Mouse (Mus musculus) layer of hippocampus, postnatal 10 days (tissue): ENCODE data around the gene Fbxl15. TPM values are rescaled to one million over a fixed set of nuclear protein-coding genes. Genes with fewer than 3 reads are reported as not detected.
A peak's percentile ranks its signal among the peaks of the same experiment; 100 is the strongest.

ENCODE experiments used
- DNase-seq, 2 experiments: peaks; one replicate each; pipeline ENCODE4 v3.0.0; 2021; ENCODE audit warnings: low spot score in 2 of 2
- total RNA-seq, 2 experiments: library from RNA; stranded (reverse); gene quantifications; 2 replicates each; pipeline ENCODE4 v1.2.3; 2021

The Fbxl15 gene
- total RNA-seq, 2 experiments from 2014 or later: 30.2 to 33.6 TPM

- DNase-seq: no peak
Measured at GRCm38 (mm10) chr19:46344710-46345419, 16.9 kb downstream of the Fbxl15 start.

GRCm38 (mm10) chr19:46347146-46347545, 19.2 kb downstream of the Fbxl15 start:
- DNase-seq: no peak

GRCm38 (mm10) chr19:46347936-46348668, 20.1 kb downstream of the Fbxl15 start:
- no peak for DNase-seq

DNA sequence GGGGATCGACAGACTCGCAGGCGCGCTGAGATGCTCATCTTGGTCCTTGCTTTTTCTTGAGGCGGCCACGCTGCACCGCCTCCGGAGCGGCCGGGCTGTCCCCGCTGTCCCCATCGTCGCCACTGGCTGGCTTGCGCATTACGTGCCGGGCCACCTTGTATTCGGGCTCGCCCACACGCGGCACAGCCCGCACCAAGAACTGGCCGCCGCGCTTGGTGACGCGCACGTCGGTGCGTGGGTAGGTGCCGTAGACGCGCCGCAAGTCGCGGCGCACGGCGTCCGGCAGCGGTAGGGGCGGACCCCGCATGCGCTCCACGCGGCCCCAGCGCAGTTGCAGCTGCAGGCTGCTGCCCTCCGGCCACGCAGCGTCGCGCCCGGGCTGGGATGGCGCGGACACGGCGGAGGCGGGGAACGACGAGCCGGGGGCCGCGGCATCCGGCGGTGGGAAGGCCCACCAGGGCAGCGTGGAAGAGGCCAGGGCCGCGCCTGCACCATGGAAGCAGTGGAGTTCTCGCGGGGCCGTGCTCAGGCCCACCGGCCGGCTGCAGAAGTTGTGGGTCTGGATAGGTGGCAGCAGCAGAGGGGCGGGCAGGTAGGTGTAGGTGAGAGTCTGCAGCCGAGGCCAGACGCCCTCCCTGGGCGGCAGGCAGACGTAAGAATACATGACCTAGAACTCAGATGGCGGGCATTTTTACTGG, 20.9 kb downstream of the Fbxl15 start:
- DNase-seq: peak; percentile 82 to 86

GRCm38 (mm10) chr19:46349550-46349949, 21.6 kb downstream of the Fbxl15 start:
- DNase-seq: no peak

DNA sequence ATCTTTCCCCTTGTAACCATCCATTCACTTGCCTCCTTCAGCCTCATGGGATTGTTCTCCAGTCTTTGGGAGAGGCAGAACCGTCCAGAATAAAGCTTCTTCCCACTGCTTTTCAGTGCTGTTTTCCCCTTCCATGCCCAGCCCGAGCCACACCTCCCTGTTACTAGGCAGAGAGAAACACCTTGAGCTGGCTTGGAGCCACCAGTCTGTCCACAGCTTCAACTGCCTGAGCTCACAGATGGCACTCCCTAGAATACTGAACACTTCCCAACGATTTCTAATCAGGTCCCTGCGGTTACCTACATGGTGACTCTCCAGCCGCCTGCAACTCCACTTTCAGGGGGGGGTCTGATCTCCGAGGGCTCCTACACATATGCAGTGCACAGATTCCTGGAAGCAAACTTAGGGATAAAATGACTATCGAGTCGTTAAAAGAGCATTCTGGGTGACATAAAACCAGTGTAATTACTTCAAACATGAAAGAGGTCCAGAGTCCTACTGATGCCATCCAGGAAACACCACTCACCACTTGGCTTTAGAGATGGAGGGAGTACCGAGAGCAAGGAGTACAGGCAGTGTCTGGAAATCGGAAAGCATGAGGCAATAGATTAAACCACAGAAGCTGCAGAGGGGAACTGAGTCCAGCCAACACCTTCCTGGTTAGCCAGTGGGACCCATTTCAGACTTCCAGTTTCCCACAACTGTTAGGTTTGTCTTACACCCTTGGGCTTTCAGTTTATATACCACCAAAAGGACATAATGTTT, 22.4 kb downstream of the Fbxl15 start, which contains the start of gene 2310034G01Rik:
2310034G01Rik (minus strand) TSS at position 135 of the 765 bp plus-strand sequence.
- no peak for DNase-seq

DNA sequence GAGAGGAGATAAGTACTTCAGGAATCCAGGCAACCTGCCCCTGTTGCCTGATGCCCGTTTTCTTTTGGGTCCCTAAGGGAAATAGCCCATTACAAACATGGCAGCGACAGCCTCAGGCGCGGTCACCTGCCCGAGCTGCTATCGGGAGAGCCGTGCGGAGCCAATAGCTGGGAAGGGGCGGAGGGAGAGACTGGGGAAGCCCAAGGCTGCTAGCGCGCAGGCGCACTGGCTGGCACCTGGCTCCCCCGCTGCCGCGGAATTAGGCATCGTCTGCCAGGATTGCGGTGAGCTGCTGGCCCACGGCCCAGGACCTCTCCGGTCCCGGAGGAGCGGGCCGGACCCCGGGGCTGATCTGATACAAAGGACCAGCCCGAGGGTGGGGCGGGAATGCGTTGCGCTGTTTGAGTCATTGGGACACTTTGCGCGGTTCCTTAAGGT, 28.7 kb downstream of the Fbxl15 start:
- peak; percentile 87 to 91 for DNase-seq

- DNase-seq: no peak
Measured at GRCm38 (mm10) chr19:46357344-46358280, 29.6 kb downstream of the Fbxl15 start.

DNA sequence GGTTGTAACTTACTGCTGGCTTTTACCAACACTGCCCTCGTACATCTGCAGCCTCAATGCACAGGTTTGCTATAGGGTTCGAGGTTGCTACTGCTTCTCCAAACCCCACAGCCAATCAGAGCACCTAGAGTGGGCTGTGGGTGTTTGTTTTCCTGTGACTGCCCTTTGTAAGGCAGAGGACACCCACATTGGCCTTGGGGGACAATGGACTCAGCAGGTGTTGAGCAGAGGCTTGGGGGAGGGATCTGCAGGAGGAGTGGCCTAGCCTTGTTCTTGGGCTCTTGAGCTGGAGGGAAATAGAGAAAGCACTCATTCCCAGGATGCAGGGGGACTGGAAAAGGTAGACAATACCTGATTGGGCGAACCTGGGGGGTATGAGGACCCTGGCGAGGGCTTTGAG, 30.4 kb downstream of the Fbxl15 start:
- no peak for DNase-seq

DNA sequence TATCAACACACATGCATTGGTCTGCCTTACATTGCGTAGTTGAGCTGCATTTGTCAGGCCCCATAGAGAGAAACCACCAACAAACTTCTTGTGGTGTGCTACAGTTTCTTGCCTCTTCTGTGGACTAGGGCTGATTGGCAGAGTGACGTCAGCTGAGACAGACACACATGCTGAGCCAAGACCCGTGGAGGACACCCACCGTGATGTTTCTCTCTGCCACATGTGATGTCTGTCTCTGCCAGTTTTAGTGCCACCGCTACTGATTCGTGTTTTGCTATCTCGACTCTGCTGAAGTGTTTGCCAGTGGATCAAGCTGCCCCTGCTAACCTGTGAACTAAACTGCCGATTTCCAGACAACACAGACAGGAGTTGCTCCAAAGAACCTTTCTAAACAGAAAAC, 34.1 kb downstream of the Fbxl15 start:
- no peak for DNase-seq

- no peak for DNase-seq
Measured at GRCm38 (mm10) chr19:46363294-46364009, 35.5 kb downstream of the Fbxl15 start.

DNA sequence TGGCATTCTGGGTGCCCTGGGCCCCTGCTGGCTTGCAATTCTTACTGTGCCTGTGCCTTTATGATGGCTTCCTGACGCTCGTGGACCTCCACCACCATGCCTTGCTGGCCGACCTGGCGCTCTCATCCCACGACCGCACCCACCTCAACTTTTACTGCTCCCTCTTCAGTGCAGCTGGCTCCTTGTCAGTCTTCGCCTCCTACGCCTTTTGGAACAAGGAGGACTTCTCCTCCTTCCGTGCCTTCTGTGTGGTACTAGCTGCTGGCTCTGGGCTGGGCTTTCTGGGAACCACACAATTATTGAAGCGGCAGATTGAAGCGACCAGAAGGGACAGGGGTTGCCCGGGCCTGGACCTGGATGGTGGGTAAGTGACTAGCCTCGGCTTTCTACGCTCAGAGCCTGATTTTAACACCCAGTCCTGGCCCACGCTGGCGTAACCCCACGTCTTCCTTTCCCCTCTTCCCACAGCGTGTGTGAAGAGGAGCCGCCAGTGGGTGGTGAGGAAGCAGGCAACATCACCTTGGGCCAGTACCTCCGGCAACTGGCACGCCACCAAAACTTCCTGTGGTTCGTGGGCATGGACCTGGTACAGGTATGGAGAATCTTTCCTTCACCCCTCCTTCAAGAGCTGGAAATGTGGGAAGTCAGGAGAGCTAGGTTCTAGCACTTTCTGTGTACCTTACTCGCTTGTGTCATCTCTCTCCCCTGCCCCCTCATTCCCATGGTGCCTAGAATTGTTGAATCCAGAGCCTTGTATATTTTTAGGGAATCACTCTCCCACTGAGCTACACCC, 40.0 kb downstream of the Fbxl15 start:
- no peak for DNase-seq

DNA sequence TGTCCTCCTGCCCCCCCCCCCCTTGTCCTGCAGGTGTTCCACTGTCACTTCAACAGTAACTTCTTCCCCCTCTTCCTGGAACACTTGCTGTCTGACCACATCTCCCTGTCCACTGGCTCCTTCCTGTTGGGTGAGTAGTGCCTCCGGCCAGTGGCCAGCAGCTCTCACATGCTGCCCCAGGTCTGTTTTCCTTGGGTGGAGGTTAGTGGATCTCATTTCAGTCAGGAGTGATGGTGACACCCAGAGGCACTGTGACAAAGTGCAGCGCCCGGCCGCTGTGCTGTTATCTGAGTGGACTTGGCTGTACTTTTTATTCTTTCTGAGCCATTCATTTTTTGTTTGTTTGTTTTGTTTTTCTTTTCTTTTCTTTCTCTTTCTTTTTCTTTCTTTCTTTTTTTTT, 41.2 kb downstream of the Fbxl15 start:
- DNase-seq: peak; percentile 56 to 69

- peak in 1 of 2 experiments; percentile 32 for DNase-seq
Measured at GRCm38 (mm10) chr19:46374477-46375088, 46.6 kb downstream of the Fbxl15 start.

DNA sequence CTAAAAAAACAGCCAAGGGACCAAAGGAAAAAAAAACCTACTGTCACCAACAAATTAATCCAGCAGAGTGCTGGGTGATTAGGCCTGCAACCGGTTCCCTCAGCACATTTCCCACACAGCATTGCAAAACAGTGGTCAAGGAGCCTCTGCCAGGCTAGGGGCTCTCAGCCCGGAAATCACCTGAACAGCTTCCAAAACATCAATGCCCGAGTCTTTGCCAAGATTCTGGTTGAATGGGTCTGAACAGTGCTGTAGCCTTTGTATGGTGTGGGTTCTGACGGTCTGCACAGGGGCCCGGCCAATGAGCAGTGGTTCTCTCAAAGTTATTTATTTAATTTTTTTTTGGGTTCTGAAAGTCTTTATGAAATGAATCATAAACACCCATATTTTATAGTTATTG, 47.5 kb downstream of the Fbxl15 start:
- peak; percentile 58 to 62 for DNase-seq

- DNase-seq: no peak
Measured at GRCm38 (mm10) chr19:46375891-46376290, 47.9 kb downstream of the Fbxl15 start.
